Mouse (Mus musculus) MEL (cell line): ENCODE data around the gene Phf3. TPM values are rescaled to one million over a fixed set of nuclear protein-coding genes. Genes with fewer than 3 reads are reported as not detected.

Experiments used
- DNase-seq: peaks from one replicate; pipeline ENCODE4 v3.0.0; 2011; ENCODE audit warnings: low read depth, low spot score
- H3K27ac ChIP-seq: 2 replicates; pipeline ENCODE4 v1.5.1; 2012; ENCODE audit warnings: low read depth, mild to moderate bottlenecking, control low read depth, low read length, moderate library complexity; ENCODE audit not compliant: control insufficient read depth
- H3K27me3 ChIP-seq, 2 experiments: fragments of 150-350 bp in 1 of 2; sonication (generic) in 1 of 2; 2 replicates each; pipeline ENCODE4 v1.6.1; 2012; ENCODE audit warnings: low read length in 2 of 2, mild to moderate bottlenecking in 2 of 2, improper control_type of control experiment in 1 of 2, moderate library complexity in 1 of 2; ENCODE audit not compliant: insufficient read depth in 2 of 2, control insufficient read depth in 1 of 2
- H3K36me3 ChIP-seq, 2 experiments: 2 replicates each; pipeline ENCODE4 v1.6.1; 2012 to 2014; ENCODE audit warnings: low read length in 2 of 2, improper control_type of control experiment in 1 of 2, inconsistent platforms in 1 of 2, mild to moderate bottlenecking in 1 of 2; ENCODE audit not compliant: insufficient read depth in 2 of 2, control insufficient read depth in 1 of 2
- H3K4me1 ChIP-seq, 2 experiments: fragments of 150-350 bp in 1 of 2; sonication (generic) in 1 of 2; 2 replicates each; pipeline ENCODE4 v1.6.1; 2012; ENCODE audit warnings: low read length in 2 of 2, improper control_type of control experiment in 1 of 2, mild to moderate bottlenecking in 1 of 2; ENCODE audit not compliant: insufficient read depth in 2 of 2, control insufficient read depth in 1 of 2
- H3K4me3 ChIP-seq, 2 experiments: fragments of 150-350 bp in 1 of 2; sonication (generic) in 1 of 2; 2 replicates each; pipeline ENCODE4 v1.5.1; 2012; ENCODE audit warnings: low read depth in 2 of 2, low read length in 2 of 2, mild to moderate bottlenecking in 2 of 2, moderate library complexity in 2 of 2, control low read depth in 1 of 2, improper control_type of control experiment in 1 of 2; ENCODE audit not compliant: control insufficient read depth in 1 of 2, insufficient read depth in 1 of 2
- H3K79me2 ChIP-seq: 2 replicates; pipeline ENCODE4 v1.6.1; 2012; ENCODE audit warnings: mild to moderate bottlenecking, low read length, moderate library complexity; ENCODE audit not compliant: control insufficient read depth, poor library complexity, insufficient read depth
- H3K9ac ChIP-seq: 2 replicates; pipeline ENCODE4 v1.6.1; 2012; ENCODE audit warnings: low read depth, mild to moderate bottlenecking, control low read depth, low read length, moderate library complexity; ENCODE audit not compliant: control insufficient read depth, poor library complexity, severe bottlenecking
- H3K9me3 ChIP-seq: fragments of 150-350 bp; sonication (generic); replicated peaks from 2 replicates; pipeline ENCODE4 v1.6.1; 2012; ENCODE audit warnings: mild to moderate bottlenecking, low read length, improper control_type of control experiment, moderate library complexity; ENCODE audit not compliant: insufficient read depth
- BHLHE40 ChIP-seq: IDR thresholded peaks from 2 replicates; pipeline ENCODE4 v1.6.1; 2012; ENCODE audit warnings: low read depth, mild to moderate bottlenecking, inconsistent platforms, low read length, improper control_type of control experiment, borderline replicate concordance
- CHD1 ChIP-seq: IDR thresholded peaks from 2 replicates; pipeline ENCODE4 v1.6.1; 2012; ENCODE audit warnings: low read depth, mild to moderate bottlenecking, inconsistent platforms, low read length, improper control_type of control experiment
- E2F4 ChIP-seq: IDR thresholded peaks from 2 replicates; pipeline ENCODE4 v1.6.1; 2011; ENCODE audit warnings: low read depth, low read length, improper control_type of control experiment, borderline replicate concordance
- KAT2A ChIP-seq: conservative IDR thresholded peaks from 2 replicates; pipeline ENCODE4 v1.6.1; 2012; ENCODE audit warnings: low read depth, low read length, improper control_type of control experiment, inconsistent platforms
- MAFK ChIP-seq: IDR thresholded peaks from 2 replicates; pipeline ENCODE4 v1.6.1; 2011; ENCODE audit warnings: low read depth, mild to moderate bottlenecking, low read length, improper control_type of control experiment, borderline replicate concordance
- MYB ChIP-seq: IDR thresholded peaks from 2 replicates; pipeline ENCODE4 v1.6.1; 2011; ENCODE audit warnings: mild to moderate bottlenecking, low read depth, low read length, improper control_type of control experiment
- NELFE ChIP-seq: IDR thresholded peaks from 2 replicates; pipeline ENCODE4 v1.6.1; 2011; ENCODE audit warnings: low read depth, low read length, improper control_type of control experiment
- NRF1 ChIP-seq: IDR thresholded peaks from 2 replicates; pipeline ENCODE4 v1.6.1; 2014; ENCODE audit warnings: low read depth, mild to moderate bottlenecking, inconsistent platforms, low read length, improper control_type of control experiment, moderate library complexity; ENCODE audit not compliant: poor library complexity, insufficient read depth, severe bottlenecking
- POLR2A ChIP-seq, 2 experiments: IDR thresholded peaks; 2 replicates each; pipeline ENCODE4 v1.6.1; 2011 to 2012; ENCODE audit warnings: low read length in 2 of 2, mild to moderate bottlenecking in 2 of 2, control low read depth in 1 of 2, improper control_type of control experiment in 1 of 2, low read depth in 1 of 2, moderate library complexity in 1 of 2; ENCODE audit not compliant: control insufficient read depth in 1 of 2, insufficient read depth in 1 of 2, poor library complexity in 1 of 2
- POLR2AphosphoS5 ChIP-seq: IDR thresholded peaks from 2 replicates; pipeline ENCODE4 v1.6.1; 2012; ENCODE audit warnings: low read depth, borderline replicate concordance, mild to moderate bottlenecking, inconsistent platforms, low read length, moderate library complexity, mixed read lengths
- RAD21 ChIP-seq: IDR thresholded peaks from 2 replicates; pipeline ENCODE4 v1.6.1; 2011; ENCODE audit warnings: mild to moderate bottlenecking, low read depth, low read length, improper control_type of control experiment
- SMC3 ChIP-seq: IDR thresholded peaks from 2 replicates; pipeline ENCODE4 v1.6.1; 2011; ENCODE audit warnings: low read depth, low read length, improper control_type of control experiment
- UBTF ChIP-seq: IDR thresholded peaks from 2 replicates; pipeline ENCODE4 v1.6.1; 2012; ENCODE audit warnings: low read depth, mild to moderate bottlenecking, inconsistent platforms, low read length, improper control_type of control experiment, moderate library complexity, borderline replicate concordance; ENCODE audit not compliant: insufficient read depth
- USF1 ChIP-seq: IDR thresholded peaks from 2 replicates; pipeline ENCODE4 v1.6.1; 2014; ENCODE audit warnings: low read depth, mild to moderate bottlenecking, inconsistent platforms, low read length, improper control_type of control experiment, moderate library complexity
- USF2 ChIP-seq, 2 experiments: IDR thresholded peaks; 2 replicates each; pipeline ENCODE4 v1.6.1; 2011 to 2012; ENCODE audit warnings: improper control_type of control experiment in 2 of 2, low read length in 2 of 2, borderline replicate concordance in 1 of 2, inconsistent platforms in 1 of 2, low read depth in 1 of 2, mild to moderate bottlenecking in 1 of 2; ENCODE audit not compliant: insufficient read depth in 1 of 2
- ZC3H11A ChIP-seq: IDR thresholded peaks from 2 replicates; pipeline ENCODE4 v1.6.1; 2012; ENCODE audit warnings: low read depth, mild to moderate bottlenecking, inconsistent platforms, low read length, improper control_type of control experiment
- ZMIZ1 ChIP-seq: IDR thresholded peaks from 2 replicates; pipeline ENCODE4 v1.6.1; 2012; ENCODE audit warnings: low read depth, mild to moderate bottlenecking, inconsistent platforms, low read length, improper control_type of control experiment, moderate library complexity
- polyA plus RNA-seq, 2 experiments: library from polyadenylated mRNA; stranded (reverse) in 1 of 2; unstranded in 1 of 2; fragments of >175 nt in 1 of 2; fragments of >200 nt in 1 of 2; gene quantifications; 2 replicates each; pipeline versions ENCODE4 v1.2.1 to v1.2.4; 2012; ENCODE audit warnings: low replicate concordance in 2 of 2, low read depth in 1 of 2; ENCODE audit not compliant: insufficient read length in 2 of 2, insufficient read depth in 1 of 2, missing spikeins in 1 of 2
- total RNA-seq: library from RNA; depleted of rRNA; stranded (reverse); fragments of 300-350 nt; gene quantifications from 2 replicates; pipeline ENCODE4 v1.2.3, GENCODE M21; 2012

Phf3 gene
- total and polyA plus RNA-seq, 3 experiments, result 32.5 to 606 (median 50.6) TPM

DNA sequence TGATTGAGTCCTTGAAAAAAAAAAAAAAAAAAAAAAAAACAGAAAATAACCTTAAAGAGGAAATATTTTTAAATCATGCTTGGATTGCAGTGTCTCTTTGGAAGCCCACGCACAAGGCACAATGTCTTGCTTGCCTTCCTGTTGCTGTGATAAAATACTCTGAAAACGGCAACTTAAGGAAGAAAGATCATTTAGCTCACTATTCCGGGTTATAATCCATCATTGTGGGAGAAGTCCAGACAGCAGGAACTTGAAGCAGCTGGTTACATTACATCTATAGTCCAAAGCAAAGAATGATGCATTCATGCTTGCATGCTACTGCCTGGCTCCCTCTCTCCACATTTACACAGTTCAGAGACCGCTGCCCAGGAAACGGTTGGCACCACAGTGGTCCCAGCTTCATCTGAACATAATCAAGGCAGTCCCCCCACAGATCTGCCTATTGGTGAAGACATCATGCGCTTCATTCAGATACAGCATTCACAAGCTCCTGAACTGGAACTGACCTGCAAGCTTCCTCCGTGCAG, 80.3 kb downstream of the Phf3 start:
- H3K79me2 ChIP-seq, result no peaks in the 10 kb centered on the region
- no peak overlapping the region for H3K9ac ChIP-seq
- H3K9me3 ChIP-seq, result no peaks in the 10 kb centered on the region
- no peaks in the 10 kb centered on the region for H3K4me1 ChIP-seq
- H3K4me3 ChIP-seq, result no peak overlapping the region
- TF ChIP-seq RAD21 (no peak), NELFE (no peak), KAT2A (no peak), MAFK (no peak), UBTF (no peak), SMC3 (no peak), USF1 (no peak), POLR2AphosphoS5 (no peak)
- no peak for DNase-seq
- no peaks in the 10 kb centered on the region; a peak in 1 of 4 replicates for H3K27me3 ChIP-seq
- no peak overlapping the region for H3K27ac ChIP-seq
- H3K36me3 ChIP-seq, result no peaks in the 10 kb centered on the region

DNA sequence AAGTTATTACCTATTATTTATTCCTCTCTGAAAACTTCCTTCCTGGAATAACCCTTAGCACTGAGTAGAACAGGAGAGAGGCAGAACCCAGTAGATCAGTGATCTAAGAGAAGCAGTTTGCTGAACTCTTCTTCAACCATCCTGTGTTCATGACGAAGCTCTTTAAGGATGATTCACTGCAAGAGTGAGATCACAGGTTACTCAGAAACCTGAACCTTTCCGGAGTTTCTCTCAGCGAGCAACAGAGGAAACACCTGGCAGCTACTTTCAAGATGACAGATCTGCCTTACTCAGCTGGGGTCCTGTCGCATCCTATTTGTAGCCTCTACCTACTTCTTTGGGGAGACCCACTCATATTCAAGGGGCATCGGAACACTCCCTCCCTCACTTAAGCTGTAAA, 80.8 kb downstream of the Phf3 start:
- TF ChIP-seq E2F4 (no peak), USF2 (IDR thresholded peaks at IDR 0.05; ENCODE audit: borderline replicate concordance in 1 of 2, insufficient read depth in 1 of 2, low read depth in 1 of 2, low read length in 2 of 2) (no peak), MYB (no peak), BHLHE40 (no peak), RAD21 (no peak), NRF1 (no peak), ZMIZ1 (no peak), ZC3H11A (no peak), MAFK (no peak), NELFE (no peak), POLR2A (IDR thresholded peaks at IDR 0.05; ENCODE audit: control insufficient read depth in 1 of 2, insufficient read depth in 1 of 2, low read depth in 1 of 2, low read length in 2 of 2, poor library complexity in 1 of 2) (no peak), SMC3 (no peak), CHD1 (no peak)
- Histone ChIP-seq H3K79me2 (no peaks in the 10 kb centered on the region), H3K27me3 (no peaks in the 10 kb centered on the region; a peak in 1 of 4 replicates), H3K9me3 (no peaks in the 10 kb centered on the region), H3K27ac (no peak overlapping the region), H3K4me3 (no peak overlapping the region), H3K4me1 (no peaks in the 10 kb centered on the region), H3K9ac (no peak overlapping the region), H3K36me3 (no peaks in the 10 kb centered on the region)
- DNase-seq, result no peak
